Mouse (Mus musculus) heart, postnatal 25 days (tissue): ENCODE data around the gene Apbb2. TPM values are rescaled to one million over a fixed set of nuclear protein-coding genes. Genes with fewer than 3 reads are reported as not detected.
A peak's percentile ranks its signal among the peaks of the same experiment; 100 is the strongest.

Source experiments
- DNase-seq: peaks from one replicate; pipeline ENCODE4 v3.0.0; 2022; ENCODE audit warnings: low spot score
- intact Hi-C: fragments of 180-260 bp; cut with DNase I; formaldehyde crosslinking; loops from one replicate; pipeline ENCODE4 v1.15.1; 2025
- total RNA-seq, 2 experiments: library from RNA; stranded (reverse); gene quantifications; 2 replicates each; pipeline ENCODE4 v1.2.3; 2021

Apbb2 gene
- total RNA-seq, result 10 to 100 TPM; 40.2 to 46.7 TPM

- DNase-seq, result peak; percentile 94
- intact Hi-C loops, result loop anchor here (1.0 to 5.0 kb wide), 3 partner anchors 41 to 191 kb away; no protein-coding TSS in a partner anchor
Measured at GRCm38 (mm10) chr5:66618597-66618996, at the start of gene Apbb2. Gene Apbb2, minus strand, starts transcription at chr5:66618784.

GRCm38 (mm10) chr5:66654220-66654619 is 35.6 kb upstream of the Apbb2 start:
- intact Hi-C loops, result no loop called here

GRCm38 (mm10) chr5:66647504-66647903 is 28.9 kb upstream of the Apbb2 start:
- DNase-seq, result no peak
- intact Hi-C loops, result no loop called here

More at GRCm38 (mm10) chr5:66654220-66654619, 35.6 kb upstream of the Apbb2 start:
- DNase-seq, result peak; percentile 34

GRCm38 (mm10) chr5:66643260-66643659 is 24.7 kb upstream of the Apbb2 start:
- no peak for DNase-seq
- intact Hi-C loops, result no loop called here

GRCm38 (mm10) chr5:66642156-66642555 is 23.6 kb upstream of the Apbb2 start:
- no peak for DNase-seq
- intact Hi-C loops, result no loop called here

- no peak for DNase-seq
- intact Hi-C loops, result no loop called here
Measured at GRCm38 (mm10) chr5:66635459-66636079, 17.0 kb upstream of the Apbb2 start.

GRCm38 (mm10) chr5:66627805-66628204 is 9.2 kb upstream of the Apbb2 start:
- intact Hi-C loops, result no loop called here
- DNase-seq, result no peak

GRCm38 (mm10) chr5:66620191-66620625 is 1.6 kb upstream of the Apbb2 start:
- intact Hi-C loops, result loop anchor here (1.0 to 5.0 kb wide), 3 partner anchors 42 to 233 kb away; no protein-coding TSS in a partner anchor
- peak; percentile 83 for DNase-seq

GRCm38 (mm10) chr5:66619675-66620074 is 1.1 kb upstream of the Apbb2 start:
- intact Hi-C loops, result loop anchor here (1.0 to 5.0 kb wide), 5 partner anchors 42 to 233 kb away; no protein-coding TSS in a partner anchor
- no peak for DNase-seq

GRCm38 (mm10) chr5:66619195-66619594 is 611 bp upstream of the Apbb2 start:
- no peak for DNase-seq

GRCm38 (mm10) chr5:66617921-66618460 is 593 bp downstream of the Apbb2 start:
- intact Hi-C loops, result loop anchor here (1.0 to 5.0 kb wide), 3 partner anchors 41 to 191 kb away; no protein-coding TSS in a partner anchor
- DNase-seq, result no peak

More at GRCm38 (mm10) chr5:66619195-66619594, 611 bp upstream of the Apbb2 start:
- intact Hi-C loops, result loop anchor here (2.0 to 5.0 kb wide), 2 partner anchors 42 to 150 kb away; no protein-coding TSS in a partner anchor

- no peak for DNase-seq
Measured at GRCm38 (mm10) chr5:66614940-66615339, 3.6 kb downstream of the Apbb2 start.

GRCm38 (mm10) chr5:66613725-66614124 is 4.9 kb downstream of the Apbb2 start:
- intact Hi-C loops, result no loop called here
- DNase-seq, result no peak

More at GRCm38 (mm10) chr5:66614940-66615339, 3.6 kb downstream of the Apbb2 start:
- intact Hi-C loops, result loop anchor here (5.0 kb wide), 1 partner anchor 38 kb away; no protein-coding TSS in a partner anchor

- no peak for DNase-seq
- intact Hi-C loops, result no loop called here
Measured at GRCm38 (mm10) chr5:66612964-66613363, 5.6 kb downstream of the Apbb2 start.

- intact Hi-C loops, result no loop called here
- no peak for DNase-seq
Measured at GRCm38 (mm10) chr5:66611851-66612250, 6.7 kb downstream of the Apbb2 start.

- DNase-seq, result no peak
- intact Hi-C loops, result no loop called here
Measured at GRCm38 (mm10) chr5:66611361-66611760, 7.2 kb downstream of the Apbb2 start.

- no peak for DNase-seq
- intact Hi-C loops, result no loop called here
Measured at GRCm38 (mm10) chr5:66610270-66610669, 8.3 kb downstream of the Apbb2 start.

GRCm38 (mm10) chr5:66609306-66609705 is 9.3 kb downstream of the Apbb2 start:
- DNase-seq, result no peak
- intact Hi-C loops, result no loop called here

GRCm38 (mm10) chr5:66607801-66608200 is 10.8 kb downstream of the Apbb2 start:
- intact Hi-C loops, result no loop called here
- no peak for DNase-seq

GRCm38 (mm10) chr5:66607201-66607600 is 11.4 kb downstream of the Apbb2 start:
- intact Hi-C loops, result no loop called here
- no peak for DNase-seq

- no peak for DNase-seq
Measured at GRCm38 (mm10) chr5:66605636-66606035, 12.9 kb downstream of the Apbb2 start.

More at GRCm38 (mm10) chr5:66605636-66606035, 12.9 kb downstream of the Apbb2 start:
- intact Hi-C loops, result no loop called here
